Mouse (Mus musculus): ENCODE results near the gene Olfr288.

- no peak for TF ChIP-seq CTCF (IDR thresholded peaks at IDR 0.05; ENCODE audit: borderline replicate concordance, insufficient read depth, low read depth, low read length)
- no peak for TF ChIP-seq POLR2A (IDR thresholded peaks at IDR 0.05; ENCODE audit: borderline replicate concordance, insufficient read depth, low read length)
Measured at GRCm38 (mm10) chr15:98155272-98155671, 40.1 kb downstream of the Olfr288 start.

Measured in cerebellum, adult 2 months (tissue).